Mouse (Mus musculus) splenic B cell, adult 2 months (primary cell): ENCODE measurements around the gene Rerg.
A peak's percentile ranks its signal among the peaks of the same experiment; 100 is the strongest.

Experiments
- DNase-seq: peaks from one replicate; pipeline ENCODE4 v3.0.0-alpha.2; 2011; ENCODE audit warnings: low read depth, low spot score
- H3K27me3 ChIP-seq: 2 replicates; pipeline ENCODE4 v1.6.1; 2012; ENCODE audit warnings: mild to moderate bottlenecking, low read length, moderate library complexity, mixed read lengths; ENCODE audit not compliant: control insufficient read depth, poor library complexity, insufficient read depth, severe bottlenecking
- H3K36me3 ChIP-seq: 2 replicates; pipeline ENCODE4 v1.6.1; 2012; ENCODE audit warnings: mild to moderate bottlenecking, low read length, moderate library complexity, mixed read lengths; ENCODE audit not compliant: control insufficient read depth, poor library complexity, insufficient read depth, severe bottlenecking

Gene Rerg

DNA sequence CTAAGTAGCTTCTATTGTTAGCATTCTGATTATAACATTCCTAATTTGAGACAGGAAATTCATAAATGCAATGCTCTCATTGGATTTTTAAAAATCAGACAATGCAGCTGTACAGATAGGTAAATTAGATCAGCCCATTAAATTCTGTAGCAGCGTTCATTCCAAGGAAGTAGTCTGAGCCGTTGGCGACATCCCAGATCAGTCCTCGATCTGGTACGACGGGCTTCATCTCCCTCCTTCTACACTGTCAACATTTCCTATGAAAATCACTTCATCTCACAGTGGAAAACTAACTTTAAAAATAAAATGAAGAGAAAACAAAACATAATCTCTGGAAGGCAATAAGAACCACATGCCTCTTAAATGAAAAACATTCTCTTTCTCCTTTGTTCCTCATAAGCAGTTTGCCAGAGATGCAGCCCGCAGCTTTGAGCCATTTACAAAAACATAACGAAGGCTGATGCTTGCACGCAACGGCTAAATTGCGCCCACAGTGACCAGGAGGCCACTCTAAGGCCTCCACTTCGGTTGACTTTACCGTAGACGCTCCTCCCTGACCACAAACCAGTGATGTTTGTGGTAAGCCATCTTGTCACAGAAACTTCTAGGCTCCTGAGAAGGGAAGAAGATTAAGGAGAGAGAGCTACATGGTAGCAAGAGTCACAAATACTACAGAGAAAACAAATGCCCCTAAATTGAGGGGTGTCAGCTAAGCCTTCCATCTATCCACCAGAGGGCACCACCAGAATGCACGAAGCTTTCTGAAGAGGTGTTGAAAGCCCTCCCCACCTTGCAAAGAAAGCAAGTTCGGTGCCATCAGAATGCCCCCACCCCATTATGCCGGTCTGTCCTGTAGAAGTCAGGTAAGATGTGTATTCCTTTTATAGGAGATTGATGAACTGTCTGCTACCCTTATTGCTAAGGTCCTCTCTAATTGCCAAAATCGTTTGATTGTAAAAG lies 71.8 kb downstream of the Rerg start:
- Histone ChIP-seq H3K36me3 (no peaks in the 10 kb centered on the region), H3K27me3 (no peaks in the 10 kb centered on the region)
- DNase-seq = peak; percentile 62

DNA sequence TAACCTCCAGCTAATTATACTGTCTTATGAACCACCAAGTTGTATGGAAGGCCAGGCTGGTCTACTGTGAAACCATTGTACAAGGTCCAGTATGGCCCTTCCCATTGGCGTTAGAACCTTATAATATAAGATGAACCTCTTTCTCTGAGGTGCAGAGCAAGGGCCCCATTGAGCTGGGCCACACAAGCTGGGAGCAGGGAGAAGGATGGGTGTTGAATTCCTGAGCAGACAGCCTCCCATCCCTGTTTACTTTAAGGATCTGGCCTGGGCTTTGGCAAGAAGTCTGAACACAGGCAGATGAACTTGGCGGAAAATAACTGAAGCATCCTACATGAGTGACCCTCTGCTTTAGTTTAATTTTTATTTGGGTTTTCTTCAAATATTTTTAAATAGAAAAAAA lies 75.8 kb downstream of the Rerg start:
- no peaks in the 10 kb centered on the region for H3K27me3 ChIP-seq
- DNase-seq = no peak
- no peaks in the 10 kb centered on the region for H3K36me3 ChIP-seq

DNA sequence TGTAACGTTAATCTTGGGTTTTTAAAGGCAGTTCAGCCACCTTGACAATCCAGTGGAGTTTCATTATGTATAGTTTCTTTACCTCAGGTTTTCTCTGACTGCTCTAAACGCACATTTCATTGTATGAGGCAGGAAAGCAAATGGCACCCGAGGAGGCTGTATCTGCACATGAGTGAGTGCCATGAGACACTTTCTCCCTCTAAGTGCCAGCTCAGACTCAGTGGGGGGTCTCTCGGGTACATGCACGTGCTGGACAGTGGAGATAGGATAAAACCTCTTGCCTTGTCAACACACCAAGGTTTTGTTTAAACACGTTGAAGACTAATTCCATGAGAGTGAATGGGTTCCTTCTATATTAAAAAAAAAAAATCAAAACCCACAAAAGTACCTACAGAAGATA lies 81.8 kb downstream of the Rerg start:
- no peak for DNase-seq
- Histone ChIP-seq H3K27me3 (no peaks in the 10 kb centered on the region), H3K36me3 (no peaks in the 10 kb centered on the region)

DNA sequence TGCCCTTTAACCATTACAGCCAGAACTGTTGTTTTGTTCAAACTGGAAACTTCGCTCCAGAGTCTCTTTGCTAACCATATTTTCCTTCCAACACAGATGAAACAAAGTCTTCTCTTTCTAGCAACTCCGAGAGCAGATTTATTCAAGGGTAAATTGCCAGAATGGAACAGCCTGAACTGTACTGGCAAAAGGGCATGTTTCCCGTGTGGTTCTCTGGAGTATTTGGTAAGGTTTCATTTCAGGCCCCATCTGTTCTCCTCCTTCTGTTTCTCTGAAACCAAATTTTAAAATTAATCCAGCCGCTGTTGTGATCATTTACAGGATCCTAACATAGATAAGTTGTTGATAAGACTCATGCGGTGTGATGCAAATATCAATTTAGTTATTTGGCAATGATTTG lies 82.3 kb downstream of the Rerg start:
- DNase-seq = no peak
- Histone ChIP-seq H3K27me3 (no peaks in the 10 kb centered on the region), H3K36me3 (no peaks in the 10 kb centered on the region)

DNA sequence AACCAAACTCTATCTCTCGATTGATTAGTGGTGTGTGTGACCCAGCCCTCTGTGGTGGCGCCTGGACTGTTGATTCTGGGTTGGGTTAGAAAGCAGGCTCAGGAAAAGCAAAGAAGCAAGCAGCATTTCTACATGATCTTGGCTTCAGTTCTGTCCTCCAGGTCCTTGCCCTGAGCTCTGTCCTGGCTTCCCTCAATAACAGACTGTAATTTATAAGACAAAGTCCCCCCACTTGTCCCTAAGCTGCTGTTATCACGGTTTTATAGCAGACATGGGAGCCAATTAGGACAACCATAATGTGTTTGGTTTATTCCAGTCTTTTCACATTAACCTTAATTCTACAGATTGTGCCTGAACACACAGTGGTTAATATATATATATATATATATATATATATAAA lies 82.8 kb downstream of the Rerg start:
- no peak for DNase-seq
- Histone ChIP-seq H3K27me3 (no peaks in the 10 kb centered on the region), H3K36me3 (no peaks in the 10 kb centered on the region)

DNA sequence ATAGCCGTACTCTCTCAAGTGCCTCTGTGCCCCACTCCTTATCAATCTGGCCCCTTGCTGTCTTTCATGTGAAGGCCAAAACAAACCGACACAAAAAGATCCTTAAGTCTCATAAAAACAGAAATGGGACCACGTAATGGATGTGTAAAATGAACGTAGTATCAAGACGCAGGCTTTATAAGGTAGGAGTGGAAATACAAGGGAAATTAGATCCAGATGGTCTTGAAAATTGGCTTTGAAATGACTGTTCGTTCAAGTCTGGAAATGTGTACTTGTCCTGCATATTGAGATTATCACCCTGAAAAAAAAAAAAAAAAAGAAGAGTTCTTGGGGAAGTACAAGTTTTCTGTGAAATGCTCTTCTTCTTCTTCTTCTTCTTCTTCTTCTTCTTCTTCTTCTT lies 90.6 kb downstream of the Rerg start:
- no peak for DNase-seq
- Histone ChIP-seq H3K36me3 (no peaks in the 10 kb centered on the region), H3K27me3 (no peaks in the 10 kb centered on the region)

DNA sequence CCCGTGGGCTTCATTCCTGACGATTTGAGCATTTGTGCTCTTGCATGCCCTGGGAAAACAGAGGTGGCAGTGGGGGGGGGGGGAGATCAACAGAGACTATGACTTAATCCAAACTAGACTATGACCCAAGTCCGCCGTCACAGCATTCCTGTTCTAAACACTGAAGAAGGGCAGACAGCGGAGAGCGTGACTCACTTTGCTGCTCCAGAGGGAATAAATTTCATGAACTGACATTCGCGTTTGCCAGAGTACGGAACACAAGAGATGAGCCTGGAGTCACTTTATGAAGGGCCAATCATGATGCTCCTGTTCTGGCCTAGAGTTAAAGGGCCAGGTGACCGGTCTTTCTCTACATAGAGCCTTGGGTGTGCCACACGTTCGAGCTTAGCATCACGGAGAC lies 93.6 kb downstream of the Rerg start:
- H3K36me3 ChIP-seq = no peaks in the 10 kb centered on the region
- no peak for DNase-seq
- no peaks in the 10 kb centered on the region for H3K27me3 ChIP-seq

DNA sequence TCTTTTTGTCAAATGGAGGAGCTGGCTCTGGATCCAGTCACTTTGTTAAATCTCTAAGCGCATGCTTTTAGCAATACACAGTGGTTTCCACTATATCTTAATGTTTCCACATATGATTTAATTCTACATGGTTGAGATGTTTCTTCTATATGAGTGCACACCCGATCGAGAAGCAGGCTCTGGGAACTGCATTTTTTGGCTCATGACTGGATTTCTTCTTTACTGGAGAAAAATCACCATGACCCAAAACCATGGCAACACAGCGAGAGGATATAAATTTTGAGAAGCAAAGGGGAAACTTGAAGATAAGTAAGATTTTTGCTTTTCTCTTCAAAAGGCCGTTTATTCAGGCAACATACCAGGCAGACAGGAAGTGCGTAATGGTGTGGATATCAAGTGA lies 94.1 kb downstream of the Rerg start:
- Histone ChIP-seq H3K36me3 (no peaks in the 10 kb centered on the region), H3K27me3 (no peaks in the 10 kb centered on the region)
- no peak for DNase-seq

DNA sequence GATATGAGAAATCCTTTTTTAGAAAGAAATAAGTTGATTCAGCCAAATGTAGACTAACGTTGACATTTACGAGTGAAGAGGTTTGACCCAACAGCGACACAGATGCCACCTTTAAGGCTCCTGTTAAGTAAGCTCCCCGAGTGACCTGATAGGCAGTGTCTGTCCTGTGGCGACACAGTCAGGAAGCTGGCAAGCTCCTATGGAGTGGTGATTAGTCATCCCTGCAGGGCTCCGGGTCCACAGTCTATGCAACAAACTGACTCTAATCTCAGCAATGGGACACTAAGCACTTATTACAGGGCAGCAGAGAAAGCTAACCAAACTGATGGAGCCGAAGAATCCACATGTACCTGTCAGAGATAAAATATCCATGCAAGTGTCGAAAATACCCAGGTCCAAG lies 98.0 kb downstream of the Rerg start:
- no peaks in the 10 kb centered on the region for H3K27me3 ChIP-seq
- H3K36me3 ChIP-seq = no peaks in the 10 kb centered on the region
- DNase-seq = no peak

DNA sequence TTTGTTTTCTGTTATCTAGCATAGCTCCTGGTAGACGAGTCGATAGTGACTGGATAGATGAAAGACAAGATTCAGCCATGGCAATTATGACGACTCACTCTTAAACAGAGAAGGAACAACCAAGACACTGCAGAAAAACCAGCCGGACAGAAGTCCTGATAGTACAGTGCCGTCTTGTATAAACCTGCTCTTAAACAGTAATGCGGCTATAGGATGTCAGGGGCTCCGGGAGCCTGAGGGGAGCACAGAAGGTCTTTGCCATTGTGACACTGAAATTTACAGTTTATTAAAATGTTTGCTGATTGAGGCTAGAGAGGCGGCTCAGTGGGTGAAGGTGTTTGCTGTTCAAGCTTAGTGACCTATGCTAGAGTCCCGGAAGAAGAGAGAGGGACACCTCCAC lies 98.8 kb downstream of the Rerg start:
- no peaks in the 10 kb centered on the region for H3K36me3 ChIP-seq
- H3K27me3 ChIP-seq = no peaks in the 10 kb centered on the region
- DNase-seq = no peak

DNA sequence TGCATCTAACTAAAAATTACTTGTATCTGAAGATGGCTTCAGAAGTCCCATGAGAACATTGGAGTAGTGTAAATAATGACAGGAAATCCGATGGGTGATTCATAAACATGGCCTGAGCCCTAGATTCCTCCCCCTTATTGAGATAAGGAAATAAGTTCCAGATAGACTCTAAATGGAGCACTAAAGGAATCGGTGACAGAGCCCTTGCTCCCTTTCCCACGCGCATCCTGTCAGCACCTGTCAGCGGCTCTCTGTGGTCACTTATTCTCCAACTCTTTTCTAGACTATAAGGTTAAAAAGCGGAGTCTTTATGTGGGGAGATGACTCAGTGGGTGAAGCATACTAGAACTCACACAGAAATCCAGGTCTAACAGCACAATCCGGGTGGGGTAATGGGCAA lies 104.8 kb downstream of the Rerg start:
- DNase-seq = no peak
- no peaks in the 10 kb centered on the region for H3K27me3 ChIP-seq
- H3K36me3 ChIP-seq = no peaks in the 10 kb centered on the region

DNA sequence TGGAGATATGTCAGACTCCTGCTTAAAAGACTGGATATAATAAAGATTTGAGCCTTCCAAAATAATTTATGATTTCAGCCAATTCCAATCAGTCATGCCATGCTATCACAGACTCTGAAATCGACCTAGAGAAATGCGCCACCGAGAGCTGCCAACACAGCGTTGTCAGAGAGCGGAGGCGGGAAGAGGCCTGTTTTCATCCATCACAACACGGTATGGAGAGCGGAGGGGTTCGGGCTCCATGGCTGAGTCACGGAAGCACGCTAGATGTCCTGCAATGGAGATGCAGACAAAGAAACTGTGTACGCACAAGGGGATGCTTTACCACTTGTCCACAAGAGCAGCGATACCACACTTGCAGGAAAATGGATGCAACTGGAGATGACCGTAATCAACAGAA lies 105.5 kb downstream of the Rerg start:
- DNase-seq = no peak
- H3K27me3 ChIP-seq = no peaks in the 10 kb centered on the region
- H3K36me3 ChIP-seq = no peaks in the 10 kb centered on the region

DNA sequence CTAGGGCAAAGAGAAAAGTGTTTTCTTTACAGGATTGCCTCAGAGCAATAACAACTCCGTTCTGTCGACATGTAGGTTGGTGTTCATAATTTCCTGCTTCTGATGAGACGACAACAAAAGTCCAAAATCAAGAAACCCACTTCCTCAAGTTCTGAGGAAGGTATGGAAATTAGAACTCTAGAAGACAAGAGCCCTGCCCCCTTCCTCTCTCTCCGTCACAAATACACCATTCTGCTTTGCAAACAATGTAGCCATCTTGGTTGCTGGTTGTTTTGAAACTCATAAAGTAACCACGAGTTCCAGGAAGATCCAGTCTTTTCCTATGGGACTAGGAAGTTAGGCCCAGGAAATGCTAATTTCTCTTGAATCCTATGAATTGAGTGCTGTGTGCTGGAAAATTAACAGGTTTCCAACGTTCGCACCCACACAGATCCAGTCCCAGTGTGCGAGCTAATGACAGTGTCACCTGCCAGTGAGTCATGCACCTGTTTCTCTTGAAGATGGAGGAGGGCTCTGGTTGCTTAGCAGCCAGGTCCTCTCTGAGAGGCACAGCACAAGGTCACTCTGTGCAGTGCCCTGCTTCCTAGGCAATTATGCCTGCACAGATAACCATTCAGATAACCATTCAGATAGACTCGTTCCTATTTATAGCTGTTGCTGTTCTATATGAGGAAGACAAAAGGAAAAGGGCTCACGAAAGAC lies 106.9 kb downstream of the Rerg start:
- DNase-seq = no peak
- Histone ChIP-seq H3K27me3 (no peaks in the 10 kb centered on the region), H3K36me3 (no peaks in the 10 kb centered on the region)

DNA sequence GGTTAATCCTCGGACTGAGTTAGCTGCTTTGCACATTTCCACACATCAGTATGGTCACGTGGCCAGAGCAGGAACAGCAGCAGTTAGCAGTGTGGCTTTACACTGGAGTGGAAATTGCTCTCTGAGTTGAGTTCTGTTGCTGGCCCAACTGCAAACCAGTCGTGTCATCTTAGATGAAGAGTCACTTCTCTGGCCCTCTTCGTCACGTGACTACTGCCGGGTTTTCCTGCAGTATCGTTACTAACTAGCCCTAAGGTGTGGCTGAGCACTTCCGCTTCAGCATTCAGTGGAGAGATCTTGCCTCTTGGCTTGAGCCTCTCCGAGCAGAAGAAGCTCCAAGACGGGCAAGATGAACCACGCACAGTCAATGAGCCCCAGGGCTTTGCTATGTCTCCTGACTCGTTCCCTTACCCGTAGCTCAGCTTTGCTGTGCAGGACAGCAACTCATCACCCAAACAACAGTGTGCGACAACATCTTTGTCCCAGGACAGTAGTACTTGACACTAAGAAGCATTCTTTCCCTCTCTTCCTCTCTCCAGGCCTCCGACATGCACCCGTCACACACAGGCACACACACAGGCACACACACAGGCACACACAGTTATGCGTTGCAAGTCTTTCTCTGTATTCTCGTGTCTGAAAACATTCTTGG lies 108.3 kb downstream of the Rerg start:
- no peak for DNase-seq
- Histone ChIP-seq H3K36me3 (no peaks in the 10 kb centered on the region), H3K27me3 (no peaks in the 10 kb centered on the region)

DNA sequence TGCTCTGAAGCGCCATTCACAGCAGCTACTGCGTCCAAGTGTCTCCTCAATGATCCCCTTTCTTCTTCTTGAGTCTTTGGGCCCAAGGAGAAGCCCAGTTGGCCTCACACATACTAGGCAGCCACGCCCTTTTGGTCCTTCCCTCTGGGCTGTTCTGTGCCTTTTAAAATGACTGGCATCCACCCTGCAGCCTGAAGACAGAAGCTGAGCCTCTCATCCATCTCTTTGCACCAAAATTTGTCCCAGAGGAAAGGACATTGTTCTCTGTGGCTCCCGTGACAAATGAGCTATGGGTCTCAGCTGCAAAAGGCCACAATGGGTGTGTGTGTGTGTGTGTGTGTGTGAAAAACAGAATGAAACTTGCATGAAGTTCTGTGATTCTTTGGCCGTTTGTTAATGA lies 109.7 kb downstream of the Rerg start:
- DNase-seq = no peak
- H3K36me3 ChIP-seq = no peaks in the 10 kb centered on the region
- H3K27me3 ChIP-seq = no peaks in the 10 kb centered on the region
